Comparison of ENCODE assay signal across 17 mouse cellular contexts in the genomic region with DNA sequence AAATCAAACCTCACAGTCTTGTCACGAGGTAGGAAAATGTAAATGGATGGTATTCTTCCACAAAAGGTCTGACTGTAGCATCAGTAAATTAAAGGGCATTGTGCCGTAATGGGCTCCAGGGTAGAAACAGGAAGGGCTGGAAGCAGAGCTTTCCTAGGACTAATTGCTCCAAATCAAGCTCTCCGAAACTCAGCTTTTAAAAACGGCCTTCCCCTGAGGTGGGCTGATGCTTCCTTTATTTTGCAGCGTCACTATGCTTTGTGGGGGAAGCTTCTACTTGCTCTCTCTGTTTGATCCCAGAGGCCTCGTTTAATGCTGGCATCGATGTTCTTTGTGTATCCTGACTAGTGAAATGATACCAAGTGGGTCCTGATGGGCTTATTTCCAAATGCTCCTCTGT.
DNase-seq lines count a peak whose midpoint lies in the region; ATAC-seq and TF ChIP-seq lines count a peak whose summit lies in the region.
"Had no signal": no experiment of that assay in that cellular context is flagged by ENCODE, and none has a peak within 500 bp of the region (broad histone marks: within the 10 kb centered on the region; RNA-seq: fewer than 3 reads in every experiment).

No protein-coding gene starts in this region.

- 54% methylated on average over 7 of the region's 7 CpGs for WGBS in hindbrain, embryonic 12.5 days
- 33% methylated on average over 7 of the region's 7 CpGs for WGBS in hindbrain, postnatal 0 days
- WGBS in forebrain, postnatal 0 days = 21% methylated on average over 7 of the region's 7 CpGs
- 19% methylated on average over 7 of the region's 7 CpGs for WGBS in midbrain, embryonic 16.5 days

- H3K4me1 ChIP-seq in hindbrain, embryonic 12.5 days = peaks cover 49% of the 10 kb centered on the region
- H3K4me1 ChIP-seq in hindbrain, postnatal 0 days (ENCODE audit: insufficient read depth, low read length) = peaks cover 14% of the 10 kb centered on the region; the same call in 1 of the 2 replicates
- H3K4me1 ChIP-seq in forebrain, postnatal 0 days (ENCODE audit: insufficient read depth) = peaks cover 34% of the 10 kb centered on the region
- H3K4me1 ChIP-seq in midbrain, embryonic 16.5 days (ENCODE audit: control insufficient read depth, insufficient read depth, low read length) = peaks cover 60% of the 10 kb centered on the region
- H3K4me1 ChIP-seq: stomach, embryonic 15.5 days had no signal

- no peak overlapping the region for H3K9ac ChIP-seq in hindbrain, embryonic 12.5 days
- no peak overlapping the region for H3K9ac ChIP-seq in hindbrain, postnatal 0 days (replicated peaks; ENCODE audit: low read length)
- no peak overlapping the region for H3K9ac ChIP-seq in forebrain, postnatal 0 days
- 0 out of 2 replicates have a peak overlapping the region, but pooled peaks have one; percentile 38 for H3K9ac ChIP-seq in midbrain, embryonic 16.5 days (ENCODE audit: low read depth, low read length)
- H3K9ac ChIP-seq: stomach, embryonic 15.5 days had no signal

- ATAC-seq in hindbrain, embryonic 12.5 days (ENCODE audit: low FRiP score) = no peak
- ATAC-seq in hindbrain, postnatal 0 days = no peak
- ATAC-seq in forebrain, postnatal 0 days = 0 out of 2 replicates have a peak, but pooled peaks have one; percentile 9
- no peak for ATAC-seq in midbrain, embryonic 16.5 days
- ATAC-seq: inflammation-experienced regulatory T-cells, adult 6 months had no signal

- no peaks in the 10 kb centered on the region for H3K36me3 ChIP-seq in hindbrain, embryonic 12.5 days
- no peaks in the 10 kb centered on the region for H3K36me3 ChIP-seq in hindbrain, postnatal 0 days (ENCODE audit: insufficient read depth, low read length)
- H3K36me3 ChIP-seq in forebrain, postnatal 0 days (ENCODE audit: insufficient read depth) = no peaks in the 10 kb centered on the region; the same call in 1 of the 2 replicates
- no peaks in the 10 kb centered on the region for H3K36me3 ChIP-seq in midbrain, embryonic 16.5 days (ENCODE audit: control insufficient read depth, insufficient read depth, low read length)
- H3K36me3 ChIP-seq: stomach, embryonic 15.5 days had no signal

- no peaks in the 10 kb centered on the region for H3K9me3 ChIP-seq in hindbrain, embryonic 12.5 days (replicated peaks)
- no peaks in the 10 kb centered on the region for H3K9me3 ChIP-seq in hindbrain, postnatal 0 days (ENCODE audit: low read length)
- no peaks in the 10 kb centered on the region for H3K9me3 ChIP-seq in forebrain, postnatal 0 days (ENCODE audit: low read length)
- H3K9me3 ChIP-seq in midbrain, embryonic 16.5 days (replicated peaks; ENCODE audit: control insufficient read depth, low read length, poor library complexity, severe bottlenecking) = no peaks in the 10 kb centered on the region
- H3K9me3 ChIP-seq: stomach, embryonic 15.5 days had no signal

- no peak for DNase-seq in hindbrain, postnatal 0 days (ENCODE audit: low spot score)
- DNase-seq in ZHBTc4 (ENCODE audit: low read depth, low spot score) (peak; percentile 11), liver (no peak)
- DNase-seq in forebrain, postnatal 0 days = no peak
- no peak for DNase-seq in c-Kit-positive CD71-positive TER-119-positive erythroid progenitor cells, embryonic 14.5 days (ENCODE audit: low spot score)
- DNase-seq: adrenal gland, postnatal 10 days; cerebellum, adult 9-10 months; gastrocnemius, postnatal 10 days; heart, postnatal 10 days; kidney, postnatal 4 days; lung, adult 18-20 months; lung, postnatal 36 days; right cerebral cortex, postnatal 14 days had no signal

- H3K4me2 ChIP-seq in hindbrain, embryonic 12.5 days (replicated peaks) = no peak overlapping the region
- H3K4me2 ChIP-seq in hindbrain, postnatal 0 days (ENCODE audit: low read depth, low read length) = no peak overlapping the region
- no peak overlapping the region for H3K4me2 ChIP-seq in forebrain, postnatal 0 days (ENCODE audit: low read depth)
- 0 out of 2 replicates have a peak overlapping the region, but pooled peaks have one; percentile 6 for H3K4me2 ChIP-seq in midbrain, embryonic 16.5 days (ENCODE audit: low read length)
- H3K4me2 ChIP-seq: stomach, embryonic 15.5 days had no signal

- no peak for TF ChIP-seq CTCF in hindbrain, postnatal 0 days (IDR thresholded peaks at IDR 0.05; ENCODE audit: low read depth)
- no peak for TF ChIP-seq CTCF in forebrain, postnatal 0 days (IDR thresholded peaks at IDR 0.05; ENCODE audit: low read depth)

- H3K27ac ChIP-seq in hindbrain, embryonic 12.5 days = peak overlapping the region; percentile 52; the same call in 1 of the 2 replicates
- no peak overlapping the region for H3K27ac ChIP-seq in hindbrain, postnatal 0 days
- H3K27ac ChIP-seq in forebrain, postnatal 0 days (ENCODE audit: low read depth, low read length) = 0 out of 2 replicates have a peak overlapping the region, but pooled peaks have one; percentile 16
- peak overlapping the region; percentile 81 for H3K27ac ChIP-seq in midbrain, embryonic 16.5 days (ENCODE audit: low read length)
- H3K27ac ChIP-seq: stomach, embryonic 15.5 days had no signal

- H3K27me3 ChIP-seq in hindbrain, embryonic 12.5 days = no peaks in the 10 kb centered on the region
- no peaks in the 10 kb centered on the region for H3K27me3 ChIP-seq in hindbrain, postnatal 0 days (ENCODE audit: insufficient read depth, low read length)
- H3K27me3 ChIP-seq in forebrain, postnatal 0 days (ENCODE audit: insufficient read depth, low read length) = no peaks in the 10 kb centered on the region
- H3K27me3 ChIP-seq in midbrain, embryonic 16.5 days (ENCODE audit: control insufficient read depth, insufficient read depth, low read depth, low read length) = no peaks in the 10 kb centered on the region
- H3K27me3 ChIP-seq: stomach, embryonic 15.5 days had no signal

- no peak overlapping the region for H3K4me3 ChIP-seq in hindbrain, embryonic 12.5 days
- H3K4me3 ChIP-seq in hindbrain, postnatal 0 days (ENCODE audit: low read length) = no peak overlapping the region
- H3K4me3 ChIP-seq in forebrain, postnatal 0 days (ENCODE audit: low read depth, low read length) = no peak overlapping the region
- H3K4me3 ChIP-seq in midbrain, embryonic 16.5 days (ENCODE audit: low read depth, low read length) = no peak overlapping the region
- H3K4me3 ChIP-seq: stomach, embryonic 15.5 days had no signal
